Mouse (Mus musculus) kidney, adult 9 months (tissue): ENCODE data around the gene Depdc5.
A peak's percentile ranks its signal among the peaks of the same experiment; 100 is the strongest.

Experiments
- DNase-seq: peaks from one replicate; pipeline ENCODE4 v3.0.0; 2022

The Depdc5 gene

GRCm38 (mm10) chr5:33003500-33003899 is 140.0 kb downstream of the Depdc5 start:
- peak; percentile 44 for DNase-seq

- peak; percentile 15 for DNase-seq
Observed at GRCm38 (mm10) chr5:33004110-33004509, 140.6 kb downstream of the Depdc5 start.

- no peak for DNase-seq
Observed at GRCm38 (mm10) chr5:33005442-33006145, 142.1 kb downstream of the Depdc5 start.

GRCm38 (mm10) chr5:33006670-33007069 is 143.2 kb downstream of the Depdc5 start:
- no peak for DNase-seq

- DNase-seq = no peak
Observed at GRCm38 (mm10) chr5:33007371-33007770, 143.9 kb downstream of the Depdc5 start.

- DNase-seq = no peak
Observed at GRCm38 (mm10) chr5:33009301-33009700, 145.8 kb downstream of the Depdc5 start.

GRCm38 (mm10) chr5:33009818-33010812 is 146.6 kb downstream of the Depdc5 start:
- peak; percentile 44 for DNase-seq

GRCm38 (mm10) chr5:33011132-33012106 is 147.9 kb downstream of the Depdc5 start:
- DNase-seq = peak; percentile 22

- DNase-seq = no peak
Observed at GRCm38 (mm10) chr5:33014096-33014495, 150.6 kb downstream of the Depdc5 start.

GRCm38 (mm10) chr5:33015579-33015978 is 152.1 kb downstream of the Depdc5 start:
- DNase-seq = no peak

GRCm38 (mm10) chr5:33018189-33018560 is 154.7 kb downstream of the Depdc5 start:
- DNase-seq = no peak

GRCm38 (mm10) chr5:33018561-33019425 is 155.3 kb downstream of the Depdc5 start, which contains the start of gene Ywhah:
TSS of gene Ywhah (plus strand) at chr5:33018816.
- DNase-seq = peak; percentile 97

GRCm38 (mm10) chr5:33019426-33019821 is 155.9 kb downstream of the Depdc5 start:
- no peak for DNase-seq

- DNase-seq = peak; percentile 55
Observed at GRCm38 (mm10) chr5:33021622-33022021, 158.1 kb downstream of the Depdc5 start.

GRCm38 (mm10) chr5:33023337-33023736 is 159.8 kb downstream of the Depdc5 start:
- no peak for DNase-seq

- DNase-seq = peak; percentile 26
Observed at GRCm38 (mm10) chr5:33024474-33024873, 161.0 kb downstream of the Depdc5 start.

GRCm38 (mm10) chr5:33028656-33029055 is 165.2 kb downstream of the Depdc5 start:
- no peak for DNase-seq

- no peak for DNase-seq
Observed at GRCm38 (mm10) chr5:33030425-33031175, 167.1 kb downstream of the Depdc5 start.

GRCm38 (mm10) chr5:33032036-33032773 is 168.7 kb downstream of the Depdc5 start:
- no peak for DNase-seq

GRCm38 (mm10) chr5:33033121-33033520 is 169.6 kb downstream of the Depdc5 start:
- peak; percentile 79 for DNase-seq
